Mouse (Mus musculus) G1E-ER4 (cell line): Measurements from ENCODE around the gene Cyp2c23. TPM values are rescaled to one million over a fixed set of nuclear protein-coding genes. Genes with fewer than 3 reads are reported as not detected.

ENCODE experiments used
- GATA1 ChIP-seq: IDR thresholded peaks from one replicate; pipeline ENCODE4 v1.8.0; 2012; ENCODE audit warnings: low read length, inconsistent platforms
- polyA plus RNA-seq: library from polyadenylated mRNA; stranded (reverse); fragments of >175 nt; gene quantifications from 2 replicates; pipeline ENCODE4 v1.2.3, GENCODE M21; 2012

Cyp2c23 gene
- polyA plus RNA-seq, 1 experiment, result not detected

DNA sequence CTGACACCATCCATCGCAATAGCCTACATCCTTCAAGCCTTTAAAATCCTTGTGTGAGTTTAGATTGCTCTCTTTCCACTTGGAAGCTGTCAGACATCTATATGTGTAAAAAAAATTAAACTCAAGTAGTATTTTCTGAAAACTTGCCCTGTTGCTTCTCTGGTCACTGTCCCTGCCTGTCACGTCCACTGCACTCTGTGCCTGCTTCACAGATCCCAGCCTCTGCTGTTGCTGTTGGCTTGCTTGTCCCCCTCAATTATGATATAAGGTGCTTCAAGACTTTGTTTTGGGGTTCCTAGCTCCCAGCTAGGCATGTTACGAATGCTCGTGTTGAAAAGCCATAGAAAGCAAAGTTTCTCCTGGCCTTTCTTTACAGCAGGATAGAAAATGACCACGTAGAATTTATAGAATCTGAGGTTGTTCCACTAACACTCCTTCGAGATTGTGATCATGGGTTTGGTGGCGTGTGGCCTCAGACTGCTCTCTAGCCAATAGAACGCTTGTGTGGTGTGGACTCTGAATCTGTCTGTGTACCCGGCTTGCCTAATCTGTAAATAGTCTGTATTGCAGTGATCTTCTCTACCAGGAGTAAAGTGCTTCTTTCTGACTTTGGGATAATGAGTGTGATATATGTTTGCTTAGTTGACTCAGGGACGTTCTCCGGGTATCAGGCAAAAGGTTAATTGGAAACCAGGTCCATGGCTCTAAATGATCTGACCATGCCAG, 30.0 kb downstream of the Cyp2c23 start:
- TF ChIP-seq GATA1, result no peak

GRCm38 (mm10) chr19:43998101-43998500, 30.9 kb downstream of the Cyp2c23 start:
- TF ChIP-seq GATA1, result no peak

- TF ChIP-seq GATA1, result no peak
Measured at GRCm38 (mm10) chr19:43995427-43995826, 33.6 kb downstream of the Cyp2c23 start.

DNA sequence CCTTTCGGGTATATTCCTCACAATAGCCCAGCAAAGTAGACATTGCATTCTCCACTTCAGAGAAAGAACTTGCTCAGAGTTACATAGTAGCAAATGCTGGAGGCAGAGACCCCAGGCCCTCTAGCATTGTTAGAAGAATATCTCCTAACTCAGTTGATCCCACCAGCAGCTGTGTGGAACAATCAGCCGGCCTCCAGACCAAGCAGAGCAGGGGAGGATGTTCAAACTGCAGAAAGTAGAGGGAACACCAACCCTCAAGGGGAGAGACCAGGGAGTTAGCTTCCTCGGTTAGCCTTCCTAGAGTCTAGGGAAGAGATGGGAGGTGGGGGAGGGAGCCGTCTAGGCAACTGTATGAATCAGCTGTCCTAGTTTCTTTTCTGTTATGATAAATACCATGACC, 36.5 kb downstream of the Cyp2c23 start:
- no peak for TF ChIP-seq GATA1

GRCm38 (mm10) chr19:43990362-43990761, 38.6 kb downstream of the Cyp2c23 start:
- TF ChIP-seq GATA1, result no peak

DNA sequence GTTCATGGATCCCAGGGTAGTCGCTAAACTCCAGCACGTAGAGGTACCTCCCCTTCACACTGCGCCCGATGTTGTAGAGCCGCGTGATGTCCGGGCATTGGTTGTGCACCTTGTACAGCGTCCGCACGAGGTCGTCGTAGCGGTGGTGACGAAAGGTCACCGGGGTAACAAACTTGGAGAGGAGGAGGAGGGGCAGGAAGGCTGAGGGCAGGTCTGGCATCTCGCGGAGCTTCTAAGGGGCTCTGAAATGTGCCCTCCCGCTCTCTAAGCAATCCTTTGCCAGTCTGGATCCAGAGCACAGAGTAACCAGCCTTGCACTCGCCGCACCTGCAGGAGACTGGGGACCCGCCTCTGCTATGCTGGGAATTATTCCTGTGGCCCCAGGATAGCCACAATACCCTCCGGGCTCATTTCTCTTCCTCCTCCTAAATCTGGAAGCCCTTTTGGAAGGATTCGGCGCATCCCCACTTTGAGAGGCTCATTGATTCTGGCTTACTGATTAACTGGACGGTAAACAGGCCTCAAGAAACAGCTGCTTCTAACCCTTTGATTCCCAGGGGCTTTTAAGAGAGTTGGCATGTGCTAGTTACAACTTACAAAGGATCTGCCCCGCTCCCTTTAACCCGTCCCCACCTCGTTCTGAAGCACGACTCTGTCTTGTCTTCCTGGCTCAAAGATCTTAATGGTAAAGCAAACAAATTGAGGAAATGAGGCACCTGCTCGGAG, 42.8 kb downstream of the Cyp2c23 start, which contains the start of gene Cpn1:
Gene Cpn1 (minus strand): TSS at position 488 of the 726 bp plus-strand sequence.
- TF ChIP-seq GATA1, result no peak

GRCm38 (mm10) chr19:43981992-43982391, 47.0 kb downstream of the Cyp2c23 start:
- no peak for TF ChIP-seq GATA1

- TF ChIP-seq GATA1, result no peak
Measured at GRCm38 (mm10) chr19:43980711-43981110, 48.3 kb downstream of the Cyp2c23 start.

DNA sequence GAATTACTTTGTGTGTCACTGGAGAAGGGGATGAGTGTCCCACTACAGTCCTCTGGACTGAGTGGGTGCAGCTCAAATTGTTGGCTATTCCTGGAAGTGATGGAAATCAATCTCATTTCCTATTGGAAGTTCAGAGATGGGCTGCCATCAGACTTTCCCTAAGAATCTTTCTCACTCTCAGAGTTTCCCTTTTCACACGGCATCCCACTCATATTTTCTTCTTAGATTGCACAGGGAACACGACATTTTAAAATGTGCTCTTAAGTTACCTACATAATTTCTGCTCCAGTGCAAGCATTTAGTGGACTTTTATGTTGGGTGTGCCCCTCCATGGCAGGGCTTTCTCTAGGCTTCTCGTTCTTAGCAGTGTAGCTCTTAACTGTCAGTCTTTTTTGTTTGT, 51.2 kb downstream of the Cyp2c23 start:
- TF ChIP-seq GATA1, result no peak

- TF ChIP-seq GATA1, result no peak
Measured at GRCm38 (mm10) chr19:43976661-43977060, 52.3 kb downstream of the Cyp2c23 start.

- no peak for TF ChIP-seq GATA1
Measured at GRCm38 (mm10) chr19:43974221-43974620, 54.8 kb downstream of the Cyp2c23 start.

DNA sequence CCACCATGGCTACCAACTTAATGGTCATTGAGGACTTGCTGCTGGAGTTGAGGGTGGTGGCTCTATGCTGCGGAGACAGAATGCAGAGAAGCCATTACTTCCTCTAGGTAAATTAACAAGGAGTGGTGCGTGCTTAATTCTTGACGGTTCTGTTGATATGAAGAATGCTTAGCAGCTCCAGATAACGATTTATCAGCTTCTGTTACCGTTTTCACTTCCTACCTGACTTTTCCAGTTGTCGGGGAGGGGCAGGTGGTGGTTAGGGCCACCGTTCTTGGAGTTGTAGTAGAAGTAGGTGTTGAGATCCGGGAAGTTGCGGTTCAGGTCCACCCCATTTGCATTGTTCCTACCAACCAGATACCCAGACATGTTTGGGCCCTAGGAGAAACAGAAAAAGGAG, 55.3 kb downstream of the Cyp2c23 start:
- TF ChIP-seq GATA1, result no peak

DNA sequence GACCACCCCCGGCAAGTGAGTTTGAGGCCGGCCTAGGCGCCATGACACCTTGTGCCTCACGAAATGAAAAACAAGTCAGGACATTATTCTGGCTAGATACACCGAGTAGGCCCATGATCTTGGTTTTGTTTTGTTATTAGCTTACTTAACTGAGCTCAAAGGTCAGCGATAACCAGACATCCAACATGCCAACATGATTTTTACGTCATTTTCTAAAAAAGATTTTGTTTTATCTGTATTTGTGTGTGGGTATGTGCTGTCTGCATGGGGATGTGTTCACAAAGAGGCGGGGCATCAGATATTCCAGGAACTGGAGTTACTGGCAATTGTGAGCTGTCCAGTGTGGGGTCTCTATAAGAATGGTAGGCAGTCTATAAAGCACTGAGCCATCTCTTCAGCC, 56.9 kb downstream of the Cyp2c23 start:
- no peak for TF ChIP-seq GATA1

GRCm38 (mm10) chr19:43968436-43969026, 60.5 kb downstream of the Cyp2c23 start:
- TF ChIP-seq GATA1, result no peak

DNA sequence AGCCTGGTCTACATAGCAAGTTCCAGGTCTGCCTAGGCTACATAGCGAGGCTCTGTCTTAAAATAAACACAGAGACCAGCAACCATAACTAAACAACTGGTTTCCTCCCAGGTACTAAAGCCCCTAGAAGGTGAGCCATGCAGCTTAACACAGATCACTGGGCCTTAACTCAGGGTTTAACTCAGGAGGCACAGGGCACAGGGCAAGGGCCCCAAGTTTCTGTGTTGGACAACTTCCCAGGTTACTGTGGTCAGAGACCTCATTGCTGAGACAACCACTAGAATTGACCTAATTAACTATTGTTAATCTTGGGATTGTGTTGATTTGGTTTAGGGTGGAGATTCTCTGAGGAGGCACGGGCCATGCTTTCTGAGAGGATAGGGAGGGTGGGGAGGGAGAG, 62.5 kb downstream of the Cyp2c23 start:
- no peak for TF ChIP-seq GATA1

GRCm38 (mm10) chr19:43965496-43966085, 63.4 kb downstream of the Cyp2c23 start:
- TF ChIP-seq GATA1, result no peak

- TF ChIP-seq GATA1, result no peak
Measured at GRCm38 (mm10) chr19:43962795-43963194, 66.2 kb downstream of the Cyp2c23 start.
